13 mouse cellular contexts compared by ENCODE assay signal in genomic region chr13:40749603-40749905, GRCm38 (mm10). TPM values are rescaled to one million over a fixed set of nuclear protein-coding genes. Genes with fewer than 3 reads are reported as not detected.
DNase-seq lines count a peak whose midpoint lies in the region; ATAC-seq lines count a peak whose summit lies in the region.
"Had no signal": no experiment of that assay in that cellular context is flagged by ENCODE, and none has a peak within 500 bp of the region (broad histone marks: within the 10 kb centered on the region; RNA-seq: fewer than 3 reads in every experiment).

No protein-coding gene starts in this region.

- peaks cover 24% of the 10 kb centered on the region for H3K27me3 ChIP-seq in heart, embryonic 14.5 days (ENCODE audit: control insufficient read depth, insufficient read depth, low read length)
- H3K27me3 ChIP-seq in kidney, embryonic 16.5 days (ENCODE audit: insufficient read depth, low read length) = peaks cover 33% of the 10 kb centered on the region
- H3K27me3 ChIP-seq in embryonic facial prominence, embryonic 13.5 days = peaks cover 28% of the 10 kb centered on the region
- peaks cover 29% of the 10 kb centered on the region for H3K27me3 ChIP-seq in limb, embryonic 13.5 days

- DNase-seq in heart, postnatal 10 days = no peak
- no peak for DNase-seq in kidney, postnatal 10 days
- DNase-seq in MN1 (ENCODE audit: low spot score) = no peak
- DNase-seq: gastrocnemius, adult 2 months had no signal

- ATAC-seq in heart, embryonic 14.5 days (ENCODE audit: insufficient number of reproducible peaks, insufficient read depth, low FRiP score, low read depth) = no peak
- ATAC-seq in kidney, embryonic 16.5 days (ENCODE audit: low FRiP score, low TSS enrichment) = no peak
- ATAC-seq in embryonic facial prominence, embryonic 13.5 days (ENCODE audit: insufficient number of reproducible peaks, insufficient read depth, low FRiP score, low TSS enrichment, low read depth) = no peak
- no peak for ATAC-seq in limb, embryonic 13.5 days (ENCODE audit: low FRiP score, low read depth)
- ATAC-seq in inflammation-experienced regulatory T-cells, adult 6 months = no peak
- ATAC-seq: CD4-positive, CD25-positive, alpha-beta regulatory T cell, adult 4 months; forebrain, embryonic 14.5 days had no signal

- no peaks in the 10 kb centered on the region for H3K36me3 ChIP-seq in heart, embryonic 14.5 days (ENCODE audit: control insufficient read depth, insufficient read depth, low read length)
- no peaks in the 10 kb centered on the region for H3K36me3 ChIP-seq in kidney, embryonic 16.5 days (ENCODE audit: insufficient read depth, low read length)
- H3K36me3 ChIP-seq in embryonic facial prominence, embryonic 13.5 days = no peaks in the 10 kb centered on the region
- no peaks in the 10 kb centered on the region for H3K36me3 ChIP-seq in limb, embryonic 13.5 days

- H3K27ac ChIP-seq in heart, embryonic 14.5 days (replicated peaks in 1 of 2; ENCODE audit: control insufficient read depth in 1 of 2, insufficient read depth in 1 of 2, low read depth in 2 of 2, low read length in 2 of 2) = no peak overlapping the region
- H3K27ac ChIP-seq in kidney, embryonic 16.5 days (ENCODE audit: low read length) = no peak overlapping the region
- no peak overlapping the region for H3K27ac ChIP-seq in embryonic facial prominence, embryonic 13.5 days
- no peak overlapping the region for H3K27ac ChIP-seq in limb, embryonic 13.5 days
- H3K27ac ChIP-seq: gastrocnemius, adult 2 months; layer of hippocampus, adult 2 months had no signal

- peaks cover 3% of the 10 kb centered on the region; the same call in 1 of the 2 replicates for H3K9me3 ChIP-seq in heart, embryonic 14.5 days (ENCODE audit: control insufficient read depth, low read length)
- H3K9me3 ChIP-seq in kidney, embryonic 16.5 days (ENCODE audit: low read length) = no peaks in the 10 kb centered on the region
- peaks cover 6% of the 10 kb centered on the region; the same call in 1 of the 2 replicates for H3K9me3 ChIP-seq in embryonic facial prominence, embryonic 13.5 days
- 0 out of 2 replicates have a peak, but pooled peaks cover 5% of the 10 kb centered on the region for H3K9me3 ChIP-seq in limb, embryonic 13.5 days

- no peak overlapping the region for H3K4me3 ChIP-seq in heart, embryonic 14.5 days (ENCODE audit: control insufficient read depth in 1 of 2, insufficient read depth in 1 of 2, low read depth in 1 of 2, low read length in 2 of 2)
- peak overlapping the region; percentile 20; the same call in 1 of the 2 replicates for H3K4me3 ChIP-seq in kidney, embryonic 16.5 days (ENCODE audit: low read length)
- peak overlapping the region; percentile 21 for H3K4me3 ChIP-seq in embryonic facial prominence, embryonic 13.5 days
- no peak overlapping the region for H3K4me3 ChIP-seq in limb, embryonic 13.5 days
- H3K4me3 ChIP-seq: gastrocnemius, adult 2 months; layer of hippocampus, adult 2 months had no signal

- intact Hi-C loops in heart, postnatal 10 days (cut with DNase I) = loop anchor here (2.0 to 5.0 kb wide), 4 partner anchors 792 to 1757 kb away; no protein-coding TSS in a partner anchor

- peaks cover 0 to 5% of the 10 kb centered on the region in 2 experiments; a peak in 2 of 4 replicates for H3K4me1 ChIP-seq in heart, embryonic 14.5 days (ENCODE audit: control insufficient read depth in 2 of 2, insufficient read depth in 2 of 2, low read length in 2 of 2)
- peaks cover 5% of the 10 kb centered on the region; the same call in 1 of the 2 replicates for H3K4me1 ChIP-seq in kidney, embryonic 16.5 days (ENCODE audit: insufficient read depth, low read length)
- H3K4me1 ChIP-seq in embryonic facial prominence, embryonic 13.5 days = peaks cover 5% of the 10 kb centered on the region
- H3K4me1 ChIP-seq in limb, embryonic 13.5 days = peaks cover 8% of the 10 kb centered on the region

- 52% methylated on average over 9 of the region's 9 CpGs for WGBS in heart, embryonic 14.5 days
- WGBS in kidney, embryonic 16.5 days = 51% methylated on average over 9 of the region's 9 CpGs
- 55% methylated on average over 9 of the region's 9 CpGs for WGBS in embryonic facial prominence, embryonic 13.5 days
- 64% methylated on average over 9 of the region's 9 CpGs for WGBS in limb, embryonic 13.5 days

- peak overlapping the region; percentile 50 for H3K4me2 ChIP-seq in heart, embryonic 14.5 days (ENCODE audit: low read length)
- peak overlapping the region; percentile 48 for H3K4me2 ChIP-seq in kidney, embryonic 16.5 days (replicated peaks; ENCODE audit: low read depth, low read length)
- H3K4me2 ChIP-seq in embryonic facial prominence, embryonic 13.5 days = peak overlapping the region; percentile 54
- peak overlapping the region; percentile 56 for H3K4me2 ChIP-seq in limb, embryonic 13.5 days (replicated peaks)
- H3K4me2 ChIP-seq: midbrain, embryonic 11.5 days had no signal

- no peak overlapping the region for H3K9ac ChIP-seq in heart, embryonic 14.5 days (ENCODE audit: low read length)
- H3K9ac ChIP-seq in kidney, embryonic 16.5 days (replicated peaks; ENCODE audit: low read length) = no peak overlapping the region
- no peak overlapping the region for H3K9ac ChIP-seq in embryonic facial prominence, embryonic 13.5 days
- H3K9ac ChIP-seq in limb, embryonic 13.5 days = no peak overlapping the region

RNA-seq across cellular contexts. Expression of gene Tfap2a, which starts 11.4 kb away (rescaled TPM):
- 0.22 TPM in 1 of 2 replicates, not detected in the other for polyA plus RNA-seq in heart, embryonic 14.5 days (2014; fragmentation: Nextera tagmentation; extraction: Ambion mirVana)
- total RNA-seq in heart, postnatal 10 days (2021) = under 1 TPM; 0.22 TPM
- polyA plus RNA-seq in kidney, embryonic 16.5 days (2015; fragmentation: Nextera tagmentation; extraction: Ambion mirVana) = 2.4 and 3.2 TPM in 2 replicates
- polyA plus RNA-seq in embryonic facial prominence, embryonic 13.5 days (2015; fragmentation: Nextera tagmentation; extraction: Ambion mirVana) = 17.5 and 20.5 TPM in 2 replicates
- polyA plus RNA-seq in limb, embryonic 13.5 days (2015; fragmentation: Nextera tagmentation; extraction: Ambion mirVana) = 8.3 and 9.5 TPM in 2 replicates
- polyA plus RNA-seq in inflammation-experienced regulatory T-cells, adult 6 months (2017; shearing (Covaris generic)) = not detected

Comparison
In these comparisons a context has a peak if more than half of its experiments do, and no peak if none do; other contexts are left out.
1. H3K4me3 ChIP-seq: peak in kidney, embryonic 16.5 days (single experiment) and embryonic facial prominence, embryonic 13.5 days (single experiment); none in heart, embryonic 14.5 days (0 of 2) and limb, embryonic 13.5 days (single experiment).
2. Peak in every context shown above with its lines, with median percentiles within 50 percentile points of each other: H3K4me2 ChIP-seq.